8 mouse cellular contexts compared by ENCODE assay signal in genomic region chr17:80728062-80728858, GRCm38 (mm10). TPM values are rescaled to one million over a fixed set of nuclear protein-coding genes. Genes with fewer than 3 reads are reported as not detected.
DNase-seq lines count a peak whose midpoint lies in the region; ATAC-seq lines count a peak whose summit lies in the region.

Map4k3 (minus strand) TSS chr17:80728485.

- peak; percentile 86 for DNase-seq in WW6 (ENCODE audit: low read depth, low spot score)
- peak; percentile 88 for DNase-seq in gastrocnemius, postnatal 14 days
- peak; percentile 75 to 85 for DNase-seq in left cerebral cortex, postnatal 14 days (ENCODE audit: low spot score in 2 of 2)
- peak; percentile 89 for DNase-seq in right cerebral cortex, postnatal 25 days
- DNase-seq in urinary bladder, postnatal 4 days (ENCODE audit: low spot score in 2 of 2) = peak; percentile 83 to 84

- peak; percentile 55 for ATAC-seq in common myeloid progenitor, adult 5-6 weeks (replicated peaks; ENCODE audit: low read depth, poor library complexity, severe bottlenecking)
- peak; percentile 79 for ATAC-seq in inflammation-experienced regulatory T-cells, adult 6 months
- ATAC-seq in megakaryocyte-erythroid progenitor cell, adult 5-6 weeks (replicated peaks; ENCODE audit: low FRiP score, low TSS enrichment, poor library complexity, severe bottlenecking) = peak; percentile 68

- intact Hi-C loops in gastrocnemius, postnatal 14 days (cut with DNase I; ENCODE audit: low total_unique reads) = no loop called here
- intact Hi-C loops in left cerebral cortex, postnatal 14 days (cut with DNase I) = loop anchor here (5.0 kb wide), 1 partner anchor 74 kb away; no protein-coding TSS in a partner anchor

RNA-seq across cellular contexts. Expression of gene Map4k3, which starts in this region (rescaled TPM):
- 5.9 and 6.9 TPM in 2 replicates for total RNA-seq in common myeloid progenitor, adult 5-6 weeks (2017)
- 10 to 100 TPM; 16.4 to 17.3 TPM for total RNA-seq in gastrocnemius, postnatal 14 days (2021)
- polyA plus RNA-seq in inflammation-experienced regulatory T-cells, adult 6 months (2017; shearing (Covaris generic)) = 1 to 10 TPM in 2 of 3 experiments, under 1 TPM in 1; 0.85 to 5.3 (median 4.8) TPM
- 10 to 100 TPM; 62.2 to 64.8 TPM for total RNA-seq in left cerebral cortex, postnatal 14 days (2021)
- 2.2 and 3.3 TPM in 2 replicates for total RNA-seq in megakaryocyte-erythroid progenitor cell, adult 5-6 weeks (2014; fragmentation: Nextera tagmentation)
- total RNA-seq in megakaryocyte-erythroid progenitor cell, adult 5-6 weeks (2017) = 1.6 and 3.7 TPM in 2 replicates

Comparison
In these comparisons a context has a peak if more than half of its experiments do, and no peak if none do; other contexts are left out.
1. Peak in every context shown above with its lines: DNase-seq and ATAC-seq.